Mouse (Mus musculus): ENCODE measurements around the gene Tcp11.

Tcp11 gene

DNA sequence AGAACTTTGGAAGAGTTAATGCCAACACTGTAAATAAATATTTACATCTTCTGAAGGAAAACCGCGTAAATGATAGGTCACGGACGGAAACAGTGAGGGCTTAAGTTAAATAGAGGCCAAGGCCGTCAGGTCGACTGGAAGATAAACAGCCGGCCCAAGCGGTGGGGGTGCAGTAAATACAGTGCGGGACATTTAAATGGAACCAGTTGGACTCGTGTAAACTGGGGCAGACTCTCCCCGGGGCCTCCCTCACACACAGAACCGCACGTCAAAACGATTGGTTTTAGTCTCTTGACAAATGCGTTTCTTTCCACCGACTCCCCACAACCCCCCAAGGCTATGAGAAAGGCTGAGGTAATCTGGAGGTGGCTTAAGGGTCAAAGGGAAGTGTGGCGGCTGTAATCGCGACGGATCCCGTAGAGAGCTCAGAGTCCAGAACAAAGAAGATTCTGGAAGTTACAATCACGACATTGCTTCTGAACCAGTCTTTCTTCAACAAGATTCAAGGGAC, 4.0 kb upstream of the Tcp11 start:
- DNase-seq (ENCODE audit: low spot score) = no peak

DNA sequence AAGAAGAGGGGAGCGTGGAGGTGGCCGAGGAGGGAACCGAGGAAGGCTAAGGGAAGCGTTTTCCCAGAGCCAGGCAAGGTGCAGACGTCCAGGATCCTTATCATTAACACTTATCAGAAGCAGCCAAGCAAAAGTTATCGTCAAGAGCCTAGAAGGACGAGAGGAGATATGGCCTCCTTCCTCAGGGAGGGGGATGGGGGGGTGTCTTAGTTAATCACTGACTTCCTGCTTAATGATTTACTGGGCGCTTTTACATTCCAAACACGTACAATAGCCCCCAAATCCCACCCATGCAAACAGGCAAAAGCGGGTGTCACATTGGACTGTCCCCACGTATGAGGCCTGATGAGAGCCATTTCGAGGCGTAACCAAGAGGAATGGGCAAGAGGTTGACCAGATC, 2.4 kb upstream of the Tcp11 start:
- DNase-seq (ENCODE audit: low spot score) = no peak

DNA sequence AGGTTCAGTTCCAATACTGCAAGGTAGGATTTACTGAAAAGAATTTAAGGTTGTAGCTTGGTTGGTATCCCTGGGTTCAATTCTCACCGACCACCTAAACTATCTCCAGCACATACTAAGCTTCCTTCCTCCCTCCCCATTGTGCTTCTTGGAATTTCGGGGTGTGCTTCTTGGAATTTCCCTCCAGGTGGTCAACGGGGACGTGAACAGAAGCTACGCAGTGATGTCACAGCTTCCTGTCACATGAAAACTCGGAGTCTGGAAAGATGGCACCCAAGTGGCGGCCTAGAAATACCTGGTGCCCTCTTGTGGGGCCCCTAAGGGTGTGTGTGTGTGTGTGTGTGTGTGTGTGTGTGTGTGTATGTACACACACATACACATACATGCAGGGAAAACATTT, 1.4 kb upstream of the Tcp11 start:
- DNase-seq (ENCODE audit: low spot score) = no peak

DNA sequence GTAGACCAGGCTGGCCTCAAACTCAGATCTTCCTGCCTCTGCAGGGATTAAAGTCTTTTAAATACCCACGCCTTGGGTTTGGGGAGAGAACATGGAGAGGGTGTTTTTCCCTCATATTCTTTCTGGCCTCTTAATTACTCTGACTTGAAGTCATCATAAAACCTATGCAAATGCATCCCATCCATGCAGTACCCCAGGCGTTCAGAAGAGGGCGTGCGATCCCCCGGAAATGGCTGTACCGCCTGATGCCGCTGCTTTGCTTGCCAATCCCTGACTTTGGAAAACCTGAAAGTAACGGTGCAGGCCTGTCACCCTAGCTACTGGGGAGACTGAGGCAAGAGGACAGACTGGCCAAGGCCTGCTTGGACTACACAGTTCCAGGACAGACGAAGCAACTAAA, 946 bp upstream of the Tcp11 start:
- DNase-seq (ENCODE audit: low spot score) = no peak

DNA sequence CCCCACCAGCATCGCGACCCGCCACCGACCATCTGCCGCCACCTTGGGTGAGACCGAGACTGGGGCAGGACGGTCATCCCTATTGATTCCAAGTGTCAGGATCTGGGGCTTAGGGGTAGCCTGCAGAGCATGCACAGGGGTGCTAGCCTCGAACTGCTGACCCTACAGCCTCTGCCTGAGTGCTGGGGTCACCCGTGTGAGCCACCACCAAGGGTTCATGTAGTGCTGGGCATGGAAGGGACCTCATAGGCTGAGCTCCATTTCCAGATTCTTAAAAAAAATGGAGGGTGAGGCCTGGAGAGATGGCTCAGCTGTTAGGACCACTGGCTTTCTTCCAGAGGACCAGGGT, 352 bp upstream of the Tcp11 start:
- no peak for DNase-seq (ENCODE audit: low spot score)

DNA sequence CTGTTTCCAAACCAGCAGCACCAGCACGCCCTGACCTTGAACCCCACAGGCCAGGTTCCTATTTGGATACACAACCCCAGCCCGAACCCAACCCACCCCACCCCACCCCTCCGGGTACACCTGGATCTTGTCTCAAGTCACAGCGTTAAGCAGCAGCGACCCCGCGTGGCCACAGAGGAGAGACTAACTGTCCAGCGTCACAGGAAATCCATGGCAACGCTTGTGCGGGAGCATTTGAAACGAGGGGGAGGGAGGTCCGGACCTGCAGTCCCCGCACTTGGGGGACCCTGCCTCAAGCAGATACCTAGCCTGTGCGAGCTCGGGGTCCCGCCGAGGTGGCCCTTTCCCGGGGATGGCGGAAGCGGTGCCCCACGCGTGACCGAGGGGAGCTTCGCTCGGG, 821 bp downstream of the Tcp11 start:
- peak; percentile 87 for DNase-seq (ENCODE audit: low spot score)

DNA sequence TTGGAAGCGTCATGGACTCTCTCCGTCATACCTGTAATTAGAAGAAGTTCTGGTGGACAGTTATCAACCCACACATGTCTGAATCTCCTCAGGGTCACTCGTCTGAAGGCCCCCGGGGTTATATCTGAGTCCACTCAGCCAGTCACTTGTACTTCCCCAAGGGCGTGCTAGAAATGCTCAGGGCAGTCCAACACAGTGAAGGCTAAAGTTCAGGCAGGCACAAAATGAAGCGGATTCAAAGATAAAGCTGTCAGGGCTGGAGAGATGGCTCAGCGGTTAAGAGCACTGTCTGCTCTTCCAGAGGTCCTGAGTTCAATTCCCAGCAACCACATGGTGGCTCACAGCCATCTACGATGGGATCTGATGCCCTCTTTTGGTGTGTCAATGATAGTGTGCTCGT, 2.4 kb downstream of the Tcp11 start:
- no peak for DNase-seq (ENCODE audit: low spot score)

DNA sequence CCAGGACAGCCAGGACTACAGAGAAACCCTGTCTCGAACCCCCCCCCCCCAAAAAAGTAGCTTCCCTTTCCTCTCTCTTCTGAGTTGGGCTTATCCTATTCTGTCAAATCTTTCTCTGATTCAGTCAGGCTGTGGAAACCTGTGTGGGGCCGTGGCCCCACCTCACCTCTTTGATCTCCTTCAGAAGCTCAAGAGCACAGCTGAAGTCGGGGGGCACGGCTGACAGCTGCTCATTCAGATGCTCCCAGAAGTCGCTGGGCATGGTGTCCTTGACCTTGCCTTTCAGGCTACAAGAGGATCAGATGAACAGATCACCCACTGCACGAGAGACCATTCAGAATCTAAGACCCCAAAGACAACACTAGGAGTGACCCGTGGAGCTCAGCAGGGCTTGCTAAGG, 6.0 kb downstream of the Tcp11 start:
- no peak for DNase-seq (ENCODE audit: low spot score)

DNA sequence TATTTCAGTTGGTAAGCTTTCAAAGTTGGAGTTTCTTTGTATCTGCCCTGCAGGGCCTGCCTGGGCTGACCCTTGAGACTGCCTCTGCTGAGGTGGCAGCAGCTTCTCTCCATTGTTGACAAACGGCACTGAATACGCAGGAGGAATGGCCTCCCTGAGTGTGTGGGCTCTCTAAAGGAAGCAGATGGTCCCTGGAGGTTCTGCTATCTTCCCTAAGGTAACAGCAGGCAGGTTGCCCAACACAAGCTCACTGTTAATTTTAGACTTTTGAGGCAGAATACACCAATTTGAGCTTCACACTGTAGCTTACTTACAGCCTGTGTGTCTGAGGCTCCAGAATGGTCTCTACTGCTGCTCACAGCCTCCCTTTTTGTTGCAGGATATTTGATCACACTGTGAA, 7.7 kb downstream of the Tcp11 start:
- DNase-seq (ENCODE audit: low spot score) = no peak

DNA sequence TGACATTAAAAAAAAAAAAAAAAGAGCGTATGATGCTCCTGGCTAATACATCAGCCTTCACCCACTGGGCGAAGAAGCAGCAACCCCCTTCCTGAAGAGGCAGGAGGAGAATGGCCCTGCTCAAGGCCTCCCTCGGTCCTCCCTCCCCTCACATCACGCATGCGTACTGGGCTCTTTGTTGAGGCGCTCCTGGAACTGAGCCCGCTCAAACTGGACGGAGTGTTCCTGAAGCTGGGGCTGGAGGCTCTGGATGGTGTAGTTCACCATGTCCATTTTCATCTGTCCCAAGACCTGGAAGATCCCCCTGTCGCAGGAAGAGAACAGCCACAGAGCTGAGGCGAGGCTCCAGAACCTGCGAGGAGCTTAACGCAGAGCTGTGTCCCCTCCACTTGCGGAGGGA, 10.2 kb downstream of the Tcp11 start:
- DNase-seq (ENCODE audit: low spot score) = peak; percentile 70

DNA sequence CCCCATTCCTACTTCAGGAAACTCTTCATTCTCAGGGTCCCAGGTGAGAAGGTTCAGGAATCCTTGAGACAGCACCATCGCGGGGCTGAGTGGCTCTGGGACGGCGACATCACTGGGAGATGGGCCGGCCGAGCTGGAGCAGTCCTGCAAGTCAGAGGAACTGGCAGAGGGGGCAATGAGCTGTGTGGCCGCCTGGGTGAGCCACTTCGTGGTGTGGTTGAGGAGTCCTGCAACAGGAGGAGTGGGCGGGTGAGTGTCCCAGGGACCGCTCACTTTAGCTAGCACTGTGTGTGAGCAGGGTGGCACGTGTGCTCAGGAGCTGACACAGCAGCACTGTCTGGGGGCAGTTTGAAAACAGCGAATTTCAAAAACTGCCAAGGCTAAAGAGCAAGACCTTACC, 11.0 kb downstream of the Tcp11 start:
- no peak for DNase-seq (ENCODE audit: low spot score)

DNA sequence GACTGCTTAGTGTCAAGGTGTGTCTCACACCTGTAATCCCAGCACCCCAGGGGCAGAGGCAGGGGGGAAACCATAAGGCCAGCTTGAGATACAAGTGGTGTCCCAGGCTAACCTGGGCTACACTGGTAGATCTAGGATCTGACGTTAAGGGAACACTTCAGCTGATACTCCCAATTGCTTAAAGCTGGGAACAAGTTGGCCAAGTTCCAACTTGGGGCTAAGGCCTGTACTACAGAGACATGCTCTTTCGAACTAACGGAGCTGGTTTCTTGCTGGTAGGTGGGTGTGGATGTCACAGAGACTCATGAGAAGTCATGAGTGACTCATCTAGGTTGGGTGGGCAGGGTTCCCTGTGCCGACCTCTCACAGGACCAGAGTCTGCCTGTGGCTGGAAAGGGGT, 13.1 kb downstream of the Tcp11 start:
- no peak for DNase-seq (ENCODE audit: low spot score)

DNA sequence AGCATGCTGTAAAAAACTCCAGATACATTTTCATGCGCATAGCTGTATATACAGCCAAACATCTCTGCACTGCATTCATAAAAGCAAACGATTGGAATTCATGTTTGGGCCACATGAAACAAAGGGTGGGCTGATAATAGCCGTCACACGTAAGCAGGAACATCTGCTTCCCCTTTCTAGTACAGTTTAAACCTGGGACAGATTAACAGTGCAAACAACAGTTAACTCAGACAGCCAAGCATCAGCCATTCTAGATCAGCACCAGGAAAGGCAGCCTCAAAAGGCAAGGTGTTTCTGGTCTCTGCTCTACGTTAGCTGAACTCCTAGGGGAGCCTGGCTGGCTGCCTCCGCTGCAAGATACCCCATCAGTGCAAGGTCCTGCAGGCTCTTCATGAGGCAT, 17.3 kb downstream of the Tcp11 start:
- no peak for DNase-seq (ENCODE audit: low spot score)

DNA sequence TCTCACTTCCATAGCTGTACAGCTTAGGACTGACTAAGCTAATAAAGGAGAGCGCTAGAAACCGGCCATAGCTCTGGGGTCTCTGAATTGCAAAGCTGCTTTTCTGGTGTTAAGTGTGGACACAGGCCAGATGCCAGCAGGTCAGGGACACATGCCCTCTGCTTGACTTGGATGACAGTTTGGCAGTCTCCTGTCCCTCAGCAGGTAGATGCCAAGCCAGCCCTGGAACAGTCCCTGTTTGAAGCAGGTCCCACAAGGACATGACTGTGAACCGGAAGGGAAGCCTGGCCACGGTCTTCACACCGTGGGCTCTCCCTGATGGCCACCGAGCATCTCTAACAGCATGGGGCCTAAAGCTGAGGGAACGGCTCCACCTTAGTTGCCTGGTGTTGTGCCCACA, 17.7 kb downstream of the Tcp11 start:
- DNase-seq (ENCODE audit: low spot score) = no peak

DNA sequence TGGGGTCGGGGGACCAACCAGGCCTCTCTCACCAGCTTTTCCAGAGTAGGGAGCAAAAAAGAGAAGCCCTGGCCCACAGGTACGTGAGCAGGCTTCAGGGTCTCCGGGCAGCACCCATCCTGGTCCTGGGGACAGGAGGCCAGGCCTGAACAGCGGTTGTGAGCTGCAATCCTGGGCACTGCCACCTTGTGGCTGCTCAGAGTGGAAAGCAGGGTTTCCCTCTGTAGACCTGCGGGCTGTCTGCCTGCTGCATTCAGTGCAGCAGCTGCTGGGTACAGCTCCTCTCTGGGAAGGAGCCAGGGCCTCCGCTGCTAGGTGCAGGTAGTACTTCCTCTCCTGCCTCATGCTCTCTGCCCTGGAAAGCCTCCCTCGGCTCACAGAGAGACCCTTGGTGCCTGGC, 19.0 kb downstream of the Tcp11 start:
- peak; percentile 36 for DNase-seq (ENCODE audit: low spot score)

DNA sequence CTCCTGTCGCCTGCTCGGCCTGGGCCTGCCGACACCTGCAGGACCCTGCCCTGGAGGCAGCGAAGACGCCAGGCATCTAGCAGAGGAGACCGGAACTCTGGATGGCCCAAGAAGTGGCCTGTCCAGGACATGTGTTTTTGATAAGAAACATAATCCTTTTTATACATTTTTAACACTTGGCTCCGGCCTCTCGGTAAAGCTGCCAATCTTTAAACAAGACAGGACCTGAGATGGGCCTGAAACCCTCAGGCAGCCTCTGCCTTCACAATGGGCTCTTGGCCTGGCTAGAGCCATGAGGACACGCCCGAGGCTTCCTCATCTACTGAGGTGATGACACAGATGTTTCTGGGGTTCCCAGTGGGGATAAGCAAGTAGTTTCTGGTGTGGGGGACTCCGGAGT, 19.8 kb downstream of the Tcp11 start:
- no peak for DNase-seq (ENCODE audit: low spot score)

DNA sequence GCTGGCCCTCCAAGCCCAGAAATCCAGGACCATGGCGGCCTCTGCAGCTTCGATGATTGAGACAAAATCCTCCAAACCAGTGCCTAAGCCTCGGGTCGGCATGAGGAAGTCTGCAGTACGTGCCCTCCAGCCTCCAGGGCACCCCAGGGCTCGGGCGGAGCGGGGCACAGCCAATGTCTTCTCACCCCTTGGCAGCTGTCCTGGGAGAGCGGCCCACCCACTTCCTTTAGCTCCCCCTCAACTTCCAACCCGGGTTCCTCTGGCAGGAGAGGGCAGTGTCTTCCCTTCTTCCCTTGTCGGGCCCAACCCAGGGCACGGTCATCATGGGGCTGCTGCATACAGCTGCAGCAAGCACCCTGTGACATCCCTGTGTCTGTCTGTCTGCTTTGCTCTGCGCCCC, 22.1 kb downstream of the Tcp11 start:
- no peak for DNase-seq (ENCODE audit: low spot score)

DNA sequence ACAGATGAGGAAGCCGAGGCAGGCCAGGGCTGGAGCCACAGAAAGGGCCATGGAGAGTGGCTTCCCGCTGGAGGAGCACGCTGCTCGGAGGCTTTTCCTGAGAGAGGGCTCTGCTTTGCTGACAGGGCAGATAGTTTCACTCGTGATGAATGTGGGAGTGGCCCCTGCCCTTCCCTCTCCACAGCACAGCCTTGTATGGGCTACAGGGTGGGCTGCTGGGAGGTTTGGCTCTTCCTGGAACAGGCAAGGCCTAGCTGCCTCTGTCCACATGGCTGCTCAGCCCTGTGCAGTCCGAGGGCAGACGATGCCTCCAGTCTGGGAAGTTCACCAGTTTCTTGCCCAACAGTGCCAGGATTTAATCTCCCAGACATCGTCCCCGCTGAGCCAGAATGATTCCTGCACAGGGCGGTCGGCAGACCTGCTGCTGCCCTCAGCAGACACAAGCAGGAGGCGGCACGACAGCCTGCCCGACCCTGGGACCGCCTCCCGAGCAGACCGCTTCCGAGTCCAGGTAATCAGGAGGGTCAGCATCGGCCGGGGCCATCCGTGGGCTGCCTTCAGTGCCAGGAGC, 28.1 kb downstream of the Tcp11 start:
- DNase-seq (ENCODE audit: low spot score) = no peak

DNA sequence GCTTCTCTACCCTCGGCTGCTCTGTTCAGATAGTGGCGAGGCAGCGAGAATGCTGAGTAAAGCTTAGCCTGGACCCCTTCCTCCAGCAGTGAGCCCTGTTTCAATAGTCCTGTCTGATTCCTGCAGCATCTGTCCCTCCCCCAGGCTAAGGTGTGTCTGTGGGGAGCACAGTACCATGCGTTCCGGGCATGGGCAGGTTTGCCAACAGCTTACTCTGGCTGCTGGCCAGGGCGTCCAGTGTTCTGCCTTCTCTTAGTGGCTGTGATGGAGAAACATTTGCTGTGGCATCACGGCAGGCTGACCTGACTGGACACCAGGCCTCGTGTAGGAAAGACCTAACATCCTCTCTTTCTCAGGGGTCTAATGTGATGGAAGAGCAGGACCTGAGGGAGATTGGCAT, 30.2 kb downstream of the Tcp11 start:
- DNase-seq (ENCODE audit: low spot score) = peak; percentile 46

DNA sequence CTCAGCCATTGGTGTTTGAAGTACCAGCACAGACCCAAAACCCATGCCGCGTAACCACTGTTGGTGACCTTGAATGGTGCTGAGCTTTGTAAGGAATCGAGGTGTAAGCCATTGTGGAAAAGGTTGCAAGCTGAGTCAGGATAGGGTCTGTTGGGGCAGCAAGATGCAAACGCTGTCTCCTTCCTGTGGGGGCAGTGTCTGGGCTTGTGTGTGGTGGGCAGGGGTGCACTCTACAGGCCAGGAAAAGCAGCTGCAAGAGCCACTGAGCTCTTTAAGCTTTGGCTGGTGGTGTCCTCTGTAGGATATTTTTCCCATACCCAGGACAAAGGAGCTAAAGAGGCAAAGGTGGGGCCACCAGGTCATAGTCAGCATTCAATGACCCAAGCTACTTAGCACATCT, 32.0 kb downstream of the Tcp11 start:
- DNase-seq (ENCODE audit: low spot score) = no peak

DNA sequence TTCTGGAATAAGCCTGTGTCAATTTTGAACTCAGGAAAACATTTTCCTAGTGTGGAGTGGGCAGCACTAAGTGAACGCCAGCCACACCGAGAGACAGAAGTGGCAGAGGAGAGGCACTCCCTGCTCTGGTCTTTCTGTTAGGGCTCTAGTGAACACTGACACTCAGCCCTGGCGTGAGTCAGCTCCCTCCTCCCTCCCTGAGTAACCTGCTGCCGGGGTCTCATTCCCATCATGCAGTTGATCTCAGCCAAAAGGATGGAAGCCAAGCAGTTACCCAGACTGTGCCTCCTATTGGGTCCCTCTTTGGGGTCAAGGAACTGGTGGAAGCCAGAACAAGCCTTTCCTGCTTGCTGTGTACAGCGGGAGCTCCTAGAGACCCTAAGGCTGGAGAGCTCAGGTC, 32.9 kb downstream of the Tcp11 start:
- no peak for DNase-seq (ENCODE audit: low spot score)

DNA sequence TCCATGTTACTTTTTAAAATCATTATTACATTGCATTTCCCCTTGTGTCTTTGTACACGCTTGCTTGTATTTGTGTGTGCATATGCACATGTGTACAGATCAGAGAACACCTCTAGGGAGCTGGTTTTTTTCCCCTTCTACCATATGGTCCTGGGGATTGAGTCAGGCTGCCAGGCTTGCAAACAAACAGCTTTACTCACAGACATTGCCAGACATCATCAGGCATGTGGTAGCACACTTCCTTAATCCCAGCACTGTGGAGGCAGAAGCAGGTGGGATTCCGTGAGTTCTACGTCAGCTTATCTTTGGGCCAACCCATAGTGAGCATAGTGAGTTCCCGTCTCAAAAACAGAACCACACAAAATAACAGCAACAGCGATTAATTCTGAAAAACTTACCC, 33.4 kb downstream of the Tcp11 start:
- DNase-seq (ENCODE audit: low spot score) = no peak

DNA sequence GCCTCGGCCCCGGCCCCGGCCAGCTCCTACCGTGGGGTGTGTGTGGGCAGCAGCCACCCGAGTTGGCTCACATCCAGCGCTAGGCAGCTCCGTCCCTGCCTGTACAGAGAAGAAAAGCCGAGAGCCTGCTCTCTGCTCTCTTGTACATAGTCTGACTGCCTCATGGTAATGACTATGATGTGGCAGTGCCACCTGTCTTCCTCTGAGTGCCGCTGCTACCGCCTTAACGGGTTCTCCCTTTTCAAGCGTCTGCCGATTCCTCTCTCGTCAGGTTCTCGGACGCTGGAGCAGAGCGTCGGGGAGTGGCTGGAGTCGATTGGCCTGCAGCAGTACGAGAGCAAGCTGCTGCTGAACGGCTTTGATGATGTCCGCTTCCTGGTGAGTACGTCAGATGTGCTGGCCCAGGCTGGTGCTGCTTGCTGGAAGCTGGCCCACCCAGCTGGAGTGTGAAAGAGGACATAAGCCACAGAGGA, 38.1 kb downstream of the Tcp11 start:
- DNase-seq (ENCODE audit: low spot score) = no peak

DNA sequence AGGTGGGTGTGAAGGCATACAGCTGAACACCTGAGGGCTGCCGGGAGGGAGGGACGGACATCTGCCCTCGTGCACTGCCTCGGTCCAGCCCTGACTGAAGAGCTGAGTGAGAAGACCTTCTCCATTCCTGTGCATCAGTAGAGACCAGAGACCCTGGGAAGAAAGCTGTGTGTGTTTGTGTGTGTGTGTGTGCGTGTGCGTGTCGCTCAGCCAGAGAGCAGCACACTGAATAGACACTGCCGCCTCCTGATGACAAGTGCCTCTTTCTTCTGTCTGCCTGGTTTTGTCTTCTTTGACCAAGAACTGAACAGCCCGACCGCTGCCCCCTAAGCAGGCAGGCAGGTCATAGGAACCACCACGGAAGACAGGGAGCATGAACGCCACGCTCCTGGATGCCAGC, 39.1 kb downstream of the Tcp11 start:
- DNase-seq (ENCODE audit: low spot score) = no peak

DNA sequence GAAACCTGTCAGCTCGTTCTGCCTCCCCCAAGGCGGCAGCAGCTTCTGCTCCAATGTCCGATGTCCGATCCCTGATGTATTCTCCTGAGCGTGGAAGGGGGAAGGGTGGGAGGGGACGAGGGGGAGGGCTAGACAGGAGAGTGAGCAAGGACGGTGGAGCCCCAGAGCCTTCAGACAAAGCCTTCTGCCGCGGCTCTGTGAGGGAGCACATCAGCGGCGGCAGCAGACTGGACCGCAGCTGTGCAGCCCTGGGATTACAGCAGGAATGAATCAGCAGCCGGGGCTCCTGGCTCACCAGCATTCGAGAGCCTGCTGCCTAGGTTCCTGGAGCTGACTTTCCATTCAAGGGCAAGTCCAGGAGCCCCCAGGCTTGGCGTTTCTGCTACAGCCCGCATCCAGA, 39.8 kb downstream of the Tcp11 start:
- no peak for DNase-seq (ENCODE audit: low spot score)
